Mouse (Mus musculus) cerebellum, adult (tissue): ENCODE measurements around the gene Myl3.

Source experiments
- ATAC-seq: cut with Nextera tagmentation; 2 replicates; pipeline ENCODE4 v1.9.2; 2017; ENCODE audit warnings: mild to moderate bottlenecking, moderate library complexity, mixed read lengths; ENCODE audit not compliant: insufficient number of reproducible peaks, low FRiP score, low TSS enrichment

Myl3 gene

GRCm38 (mm10) chr9:110726867-110727266 is 14.8 kb upstream of the Myl3 start:
- ATAC-seq, result no peak

DNA sequence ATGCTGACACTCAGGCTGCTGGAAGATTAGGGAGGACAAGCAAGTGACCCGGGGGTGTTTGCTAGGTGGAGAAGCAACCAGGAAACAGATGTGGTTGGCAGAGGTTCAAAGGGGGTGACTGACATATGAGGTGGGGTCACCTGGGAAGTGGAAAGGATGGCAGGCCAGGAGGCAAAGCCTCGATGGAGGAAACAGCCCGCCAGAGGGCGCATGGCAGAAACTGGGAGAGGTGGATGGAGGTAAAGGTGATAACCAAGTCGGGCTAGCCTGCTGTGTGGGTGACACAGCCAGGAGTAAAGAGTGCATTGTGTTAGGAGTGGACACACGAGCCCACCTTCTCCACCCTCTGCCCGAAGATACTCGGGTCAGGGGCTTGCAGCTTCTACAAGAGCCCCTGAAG is 11.8 kb upstream of the Myl3 start:
- ATAC-seq, result no peak

GRCm38 (mm10) chr9:110731859-110732258 is 9.8 kb upstream of the Myl3 start:
- ATAC-seq, result no peak

- ATAC-seq, result no peak
Measured at GRCm38 (mm10) chr9:110732623-110733022, 9.0 kb upstream of the Myl3 start.

GRCm38 (mm10) chr9:110733102-110733501 is 8.6 kb upstream of the Myl3 start:
- no peak for ATAC-seq

GRCm38 (mm10) chr9:110734154-110734553 is 7.5 kb upstream of the Myl3 start:
- ATAC-seq, result no peak

- no peak for ATAC-seq
Measured at GRCm38 (mm10) chr9:110736362-110736761, 5.3 kb upstream of the Myl3 start.

GRCm38 (mm10) chr9:110738054-110738453 is 3.6 kb upstream of the Myl3 start:
- ATAC-seq, result no peak

- ATAC-seq, result no peak
Measured at GRCm38 (mm10) chr9:110739961-110740360, 1.7 kb upstream of the Myl3 start.

GRCm38 (mm10) chr9:110742295-110742950 is 762 bp downstream of the Myl3 start:
- ATAC-seq, result no peak

DNA sequence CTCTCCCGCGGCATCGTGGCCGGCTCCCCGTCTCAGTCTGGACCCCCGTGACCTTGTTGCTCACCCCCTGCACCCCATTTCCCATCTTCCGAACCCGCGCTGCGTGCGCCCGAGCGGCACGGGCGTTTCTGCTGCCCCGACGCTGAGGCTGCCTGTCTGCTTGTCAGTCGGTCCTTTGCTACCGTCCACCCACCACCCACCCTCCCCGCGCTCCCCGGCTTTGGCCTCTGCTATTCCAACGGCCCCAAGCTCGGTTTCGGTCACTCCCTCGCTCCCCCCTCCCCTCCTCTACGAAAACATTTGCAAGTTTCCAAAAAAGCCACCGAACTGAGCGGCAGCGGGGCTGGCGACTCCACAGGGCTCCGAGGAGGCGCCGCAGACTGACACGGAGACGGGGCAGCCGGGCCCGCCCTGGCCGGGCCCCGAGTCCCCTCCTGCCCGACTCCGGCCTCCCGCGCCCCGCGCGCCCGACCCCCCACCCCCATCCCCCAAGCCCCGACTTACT is 1.3 kb downstream of the Myl3 start:
- ATAC-seq, result no peak

DNA sequence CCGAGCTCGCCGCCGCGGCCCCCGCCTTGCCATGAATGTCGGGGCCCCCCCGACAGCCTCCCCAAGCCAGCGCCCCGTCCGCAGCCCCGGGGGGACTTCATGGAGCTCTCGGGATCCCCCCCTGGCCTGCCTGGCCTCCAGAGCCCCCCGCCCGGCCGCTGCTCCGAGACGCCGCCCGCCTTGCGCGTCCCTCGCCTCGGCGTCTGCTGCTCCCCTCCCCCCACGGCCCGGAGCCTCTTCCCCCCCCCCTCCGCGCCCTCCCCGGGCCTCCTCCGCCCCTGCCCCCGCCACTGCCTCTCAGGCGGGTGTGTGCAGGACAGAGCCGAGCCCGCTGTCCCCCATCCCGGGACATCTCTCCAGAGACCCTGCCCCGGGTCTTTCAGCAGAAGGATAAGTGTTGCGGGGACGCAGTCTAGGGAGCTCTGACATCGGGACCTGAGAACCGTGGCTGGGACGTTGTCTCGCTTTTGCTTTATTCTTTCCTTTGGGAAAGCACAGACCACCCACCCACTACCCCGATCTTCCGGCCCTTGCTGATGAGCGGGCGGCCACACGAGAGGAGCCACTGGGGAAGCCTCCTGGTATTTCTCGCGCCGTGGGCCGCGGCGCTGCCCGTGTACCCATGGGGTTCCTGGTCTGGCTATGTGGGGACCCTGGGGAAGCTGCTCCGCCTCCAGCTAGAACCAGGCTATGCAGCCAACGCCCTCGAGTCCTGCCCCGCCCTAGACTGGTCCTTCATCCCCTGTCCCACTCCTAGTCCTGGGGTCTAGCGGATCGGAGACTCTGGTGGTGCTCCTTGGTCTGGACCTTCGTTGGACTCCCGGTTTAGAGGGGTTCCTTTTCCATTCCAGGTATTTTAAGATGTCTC is 2.0 kb downstream of the Myl3 start:
- ATAC-seq, result no peak

DNA sequence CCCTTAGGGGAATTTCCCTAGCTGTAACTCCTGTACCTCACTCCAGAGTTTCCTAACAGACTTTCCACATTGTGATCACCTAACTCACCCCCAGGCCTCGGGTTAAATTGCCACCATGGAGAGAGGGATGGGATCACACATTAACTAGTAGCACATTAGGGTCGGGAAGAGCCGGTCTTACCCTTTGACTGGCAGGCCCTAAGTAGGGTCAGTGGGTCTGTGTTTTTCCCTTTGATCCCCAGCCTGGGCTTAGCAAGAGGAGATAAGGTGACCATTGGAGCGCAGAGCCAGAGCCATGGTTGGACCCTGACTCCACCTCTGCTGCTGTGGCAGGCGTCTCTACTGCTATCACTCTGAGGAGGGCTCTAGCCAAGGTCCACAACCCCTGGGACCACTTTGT is 4.1 kb downstream of the Myl3 start:
- ATAC-seq, result no peak

GRCm38 (mm10) chr9:110746238-110746637 is 4.6 kb downstream of the Myl3 start:
- ATAC-seq, result no peak

DNA sequence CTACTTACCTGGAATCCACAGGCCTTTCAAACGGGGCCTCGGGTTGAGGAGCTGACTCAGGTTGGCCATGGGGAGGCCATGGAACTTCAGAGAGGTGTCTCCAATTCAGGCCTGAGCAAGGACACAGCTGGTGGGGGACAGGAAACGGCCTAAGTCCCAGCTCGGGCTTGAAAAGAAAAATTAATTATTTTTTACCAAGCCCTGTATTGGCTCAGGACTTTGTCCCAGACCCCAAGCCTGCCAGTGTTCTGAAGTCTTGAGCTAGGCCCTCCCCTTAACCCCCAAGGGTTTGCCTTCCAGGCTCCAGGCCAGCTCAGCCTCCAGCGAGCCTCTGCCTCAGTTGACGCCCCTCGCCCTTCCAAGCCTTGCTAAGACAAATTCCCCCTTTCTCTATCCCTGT is 5.3 kb downstream of the Myl3 start, which contains the start of gene Pth1r:
Gene Pth1r (minus strand): TSS at position 185 of the 400 bp plus-strand sequence.
- ATAC-seq, result no peak

- no peak for ATAC-seq
Measured at GRCm38 (mm10) chr9:110748451-110748850, 6.8 kb downstream of the Myl3 start.

DNA sequence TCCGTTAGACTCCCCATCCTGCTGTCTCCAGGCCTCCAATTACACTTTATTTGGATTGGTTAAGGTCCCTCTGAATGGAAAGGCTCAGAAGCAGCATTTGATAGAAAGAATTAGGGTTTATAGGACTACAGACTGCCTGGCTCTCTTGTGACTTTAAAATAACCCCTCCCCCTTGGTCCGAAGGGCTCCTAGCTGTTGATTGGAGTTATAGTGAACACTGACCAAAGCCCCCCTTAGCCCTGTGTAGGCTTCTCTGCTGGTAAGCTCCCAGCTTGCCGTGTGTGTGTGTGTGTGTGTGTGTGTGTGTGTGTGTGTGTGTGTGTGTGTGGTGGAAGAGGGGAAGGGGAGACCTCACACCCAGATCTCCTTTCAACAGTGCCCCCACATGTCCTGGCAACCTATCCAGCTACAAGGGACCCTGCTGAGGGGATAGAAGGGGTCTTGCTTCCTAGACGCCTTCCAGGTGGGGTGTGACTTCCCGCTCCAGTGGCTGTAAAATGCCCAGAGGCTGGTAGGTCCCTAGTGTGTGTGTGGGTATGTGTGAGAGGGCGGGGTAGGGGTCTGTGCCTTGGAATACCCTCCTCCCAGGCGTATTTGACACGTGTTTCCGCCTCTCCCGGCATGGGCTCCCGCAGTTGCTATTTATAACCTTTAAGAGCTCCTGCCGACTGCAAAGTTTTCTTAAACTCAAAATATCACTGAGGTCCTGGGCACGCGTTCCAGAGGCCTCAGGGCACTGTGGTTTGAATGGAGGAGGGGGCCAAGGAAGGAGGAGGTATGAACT is 8.9 kb downstream of the Myl3 start:
- ATAC-seq, result no peak

GRCm38 (mm10) chr9:110751412-110751811 is 9.8 kb downstream of the Myl3 start:
- ATAC-seq, result no peak

GRCm38 (mm10) chr9:110752917-110753435 is 11.3 kb downstream of the Myl3 start:
- ATAC-seq, result no peak

GRCm38 (mm10) chr9:110753773-110754172 is 12.1 kb downstream of the Myl3 start:
- ATAC-seq, result no peak

DNA sequence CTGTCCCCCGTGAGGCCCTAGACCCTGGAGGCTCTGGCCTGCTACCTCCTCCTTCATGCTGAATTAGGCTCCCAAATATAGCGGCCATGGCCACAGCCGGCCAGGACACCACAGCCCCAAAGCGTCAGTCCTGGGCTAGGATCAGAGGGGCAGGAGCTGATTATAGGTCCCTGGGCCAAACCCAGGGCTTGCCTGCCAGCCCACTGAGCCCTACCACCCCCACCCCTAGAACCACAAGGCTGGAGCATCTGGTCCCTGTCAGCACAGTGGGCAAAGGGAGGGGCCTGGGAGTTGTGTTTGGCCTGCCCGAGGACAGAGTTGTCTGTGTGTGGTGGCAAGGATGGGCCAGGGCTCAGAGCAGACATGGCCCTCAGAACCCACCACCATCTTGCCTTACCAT is 16.2 kb downstream of the Myl3 start:
- no peak for ATAC-seq
